Mouse (Mus musculus): ENCODE data around the gene Gm3676. TPM values are rescaled to one million over a fixed set of nuclear protein-coding genes. Genes with fewer than 3 reads are reported as not detected.

Gm3676 gene
- not detected for polyA plus RNA-seq (2014; fragmentation: Illumina TruSeq; extraction: RNeasy Lipid Tissue Mini Kit (QIAGEN cat#74804); ENCODE audit: low read depth, low replicate concordance)

GRCm38 (mm10) chr14:41646387-41646786 lies at the start of gene Gm3676:
Gm3676 (minus strand) TSS chr14:41646487.

GRCm38 (mm10) chr14:41624512-41624911 lies 21.8 kb downstream of the Gm3676 start, which contains the start of gene Gm3072:
Gm3072 (minus strand) TSS chr14:41624612.

Other genes with a start within 250 kb of the Gm3676 start
- not detected for gene Gm6482, start 238.2 kb downstream of the Gm3676 start, polyA plus RNA-seq (2014; fragmentation: Illumina TruSeq; extraction: RNeasy Lipid Tissue Mini Kit (QIAGEN cat#74804); ENCODE audit: low read depth, low replicate concordance)
- gene Gm7954, start 193.0 kb downstream of the Gm3676 start, polyA plus RNA-seq (2014; fragmentation: Illumina TruSeq; extraction: RNeasy Lipid Tissue Mini Kit (QIAGEN cat#74804); ENCODE audit: low read depth, low replicate concordance), result not detected
- gene Gm3486, start 157.0 kb downstream of the Gm3676 start, polyA plus RNA-seq (2014; fragmentation: Illumina TruSeq; extraction: RNeasy Lipid Tissue Mini Kit (QIAGEN cat#74804); ENCODE audit: low read depth, low replicate concordance), result not detected
- gene Gm7970, start 90.9 kb downstream of the Gm3676 start, polyA plus RNA-seq (2014; fragmentation: Illumina TruSeq; extraction: RNeasy Lipid Tissue Mini Kit (QIAGEN cat#74804); ENCODE audit: low read depth, low replicate concordance), result not detected
- gene 1700049E17Rik2, start 73.3 kb downstream of the Gm3676 start, polyA plus RNA-seq (2014; fragmentation: Illumina TruSeq; extraction: RNeasy Lipid Tissue Mini Kit (QIAGEN cat#74804); ENCODE audit: low read depth, low replicate concordance), result not detected
- gene Gm3072, start 21.9 kb downstream of the Gm3676 start, polyA plus RNA-seq (2014; fragmentation: Illumina TruSeq; extraction: RNeasy Lipid Tissue Mini Kit (QIAGEN cat#74804); ENCODE audit: low read depth, low replicate concordance), result not detected
- gene Gm8068, start 55.4 kb upstream of the Gm3676 start, polyA plus RNA-seq (2014; fragmentation: Illumina TruSeq; extraction: RNeasy Lipid Tissue Mini Kit (QIAGEN cat#74804); ENCODE audit: low read depth, low replicate concordance), result not detected
- not detected for gene Gm7929, start 104.1 kb upstream of the Gm3676 start, polyA plus RNA-seq (2014; fragmentation: Illumina TruSeq; extraction: RNeasy Lipid Tissue Mini Kit (QIAGEN cat#74804); ENCODE audit: low read depth, low replicate concordance)
- gene Gm47189, start 126.0 kb upstream of the Gm3676 start, polyA plus RNA-seq (2014; fragmentation: Illumina TruSeq; extraction: RNeasy Lipid Tissue Mini Kit (QIAGEN cat#74804); ENCODE audit: low read depth, low replicate concordance), result not detected

Measured in kidney, adult 10 weeks (tissue).